Mouse (Mus musculus): ENCODE data around the gene Hdhd5. TPM values are rescaled to one million over a fixed set of nuclear protein-coding genes. Genes with fewer than 3 reads are reported as not detected.

Gene Hdhd5
- total RNA-seq, 2 experiments from 2014 or later: 21.2 to 21.4 TPM

- intact Hi-C loops (cut with DNase I): no loop called here
- peak in 1 of 2 experiments; percentile 44 for DNase-seq
Measured at GRCm38 (mm10) chr6:120463884-120464283, 67.2 kb downstream of the Hdhd5 start.

GRCm38 (mm10) chr6:120463086-120463871, 67.8 kb downstream of the Hdhd5 start, which contains the start of gene Il17ra:
Il17ra (plus strand) TSS chr6:120463247.
- DNase-seq: peak; percentile 71 to 76
- intact Hi-C loops (cut with DNase I): no loop called here

GRCm38 (mm10) chr6:120462251-120462650, 68.9 kb downstream of the Hdhd5 start:
- intact Hi-C loops (cut with DNase I): no loop called here
- no peak for DNase-seq

GRCm38 (mm10) chr6:120461217-120461616, 69.9 kb downstream of the Hdhd5 start:
- no peak for DNase-seq
- intact Hi-C loops (cut with DNase I): no loop called here

Other genes starting within 250 kb of the Hdhd5 start
- not detected for gene D330020A13Rik, start 237.0 kb downstream of the Hdhd5 start, total RNA-seq (2021)
- gene B4galnt3, start 236.8 kb downstream of the Hdhd5 start, total RNA-seq (2021): under 1 TPM; 0.25 to 0.67 TPM
- 10 to 100 TPM; 46.0 to 47.5 TPM for gene Kdm5a, start 167.2 kb downstream of the Hdhd5 start, total RNA-seq (2021)
- gene Ccdc77, start 166.9 kb downstream of the Hdhd5 start, total RNA-seq (2021): 10 to 100 TPM in 1 of 2 experiments, 1 to 10 TPM in 1; 9.4 to 11.6 TPM
- 1 to 10 TPM; 2.9 to 3.6 TPM for gene Il17ra, start 68.1 kb downstream of the Hdhd5 start, total RNA-seq (2021)
- gene Tmem121b, start 37.5 kb downstream of the Hdhd5 start, total RNA-seq (2021): under 1 TPM in 1 of 2 experiments, not detected in 1; 0.05 TPM
- gene Cecr2, start 135.1 kb upstream of the Hdhd5 start, total RNA-seq (2021): 10 to 100 TPM; 10.1 to 18.8 TPM
- under 1 TPM; 0.22 to 0.48 TPM for gene Slc25a18, start 242.3 kb upstream of the Hdhd5 start, total RNA-seq (2021)

All from heart, postnatal 10 days (tissue).